Mouse (Mus musculus): ENCODE measurements around the gene Avpr1b. TPM values are rescaled to one million over a fixed set of nuclear protein-coding genes. Genes with fewer than 3 reads are reported as not detected.
"Not testable (repeated sequence)": the region's sequence is repeated elsewhere in the genome, so short reads cannot be mapped to it uniquely, and the experiment has no call there.

The Avpr1b gene
- polyA plus RNA-seq, 1 experiment, result not detected

DNA sequence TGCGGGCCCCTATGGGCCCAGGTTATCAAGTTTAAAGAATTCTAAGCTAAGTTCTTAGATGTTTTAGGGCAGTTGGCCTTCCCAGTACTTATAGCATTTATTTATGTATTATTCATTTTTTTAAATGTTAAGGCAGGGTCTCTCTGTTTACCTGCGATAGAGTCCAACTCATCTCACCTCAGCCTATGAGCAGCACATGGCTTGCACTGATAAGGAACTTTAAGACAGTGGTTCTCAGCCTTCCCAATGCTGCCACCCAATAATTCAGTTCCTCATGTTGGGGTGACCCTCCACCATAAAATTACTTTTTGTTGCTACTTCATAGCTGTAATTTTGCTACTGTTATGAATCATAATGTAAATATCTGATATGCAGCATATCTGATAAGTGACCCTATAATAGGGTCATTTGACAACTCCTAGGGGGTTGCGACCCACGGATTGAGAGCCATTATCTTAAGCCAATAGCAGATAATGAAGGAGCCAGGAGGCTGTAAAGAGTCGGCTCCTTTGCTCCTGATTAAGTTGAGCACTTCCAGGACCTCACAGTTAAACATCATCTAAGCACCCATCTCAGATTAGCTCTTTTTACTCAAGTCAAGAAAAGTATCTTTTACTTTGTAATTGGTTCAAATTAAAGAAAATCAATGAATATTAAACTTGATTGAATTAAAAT, 17.6 kb downstream of the Avpr1b start:
- no peak for DNase-seq (ENCODE audit: extremely low spot score in 1 of 2, low spot score in 1 of 2)

DNA sequence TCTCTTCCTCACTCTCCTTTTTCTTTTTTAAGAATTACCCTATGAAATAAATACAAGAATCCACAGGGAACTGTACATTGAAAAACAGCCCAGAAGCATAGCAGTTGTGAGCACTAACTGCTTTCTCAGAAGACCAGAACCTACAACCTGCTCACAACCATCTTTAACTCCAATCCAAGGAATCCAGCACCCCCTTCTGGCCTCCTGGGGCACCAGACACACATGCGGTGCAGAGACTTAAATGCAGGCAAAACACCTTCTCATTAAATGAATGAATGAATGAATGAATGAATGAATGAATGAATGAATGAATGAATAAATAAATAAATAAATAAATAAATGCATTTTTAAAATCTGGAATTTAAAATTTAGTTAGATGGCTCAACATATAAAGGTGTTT, 19.5 kb downstream of the Avpr1b start:
- DNase-seq (ENCODE audit: extremely low spot score in 1 of 2, low spot score in 1 of 2), result peak in 1 of 2 experiments; percentile 16

DNA sequence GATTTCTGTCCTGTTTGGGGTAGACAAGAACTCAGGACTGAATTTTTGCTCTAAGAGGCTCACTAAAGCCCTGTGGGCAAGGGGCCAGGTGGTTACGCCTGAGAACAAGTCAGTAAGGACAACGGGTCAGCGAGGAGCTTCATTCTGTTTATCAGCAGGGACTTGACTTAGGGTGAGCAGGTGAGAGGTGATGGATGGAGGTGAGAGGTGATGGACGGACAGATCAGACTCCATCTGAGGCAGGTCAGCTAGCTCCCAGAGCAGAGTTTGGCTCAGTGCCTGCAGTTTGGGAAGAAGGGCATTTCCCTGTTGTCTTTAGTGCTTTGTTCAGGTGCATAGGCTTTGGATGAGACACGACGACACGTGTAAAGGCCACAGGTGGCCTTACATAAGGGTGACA, 20.3 kb downstream of the Avpr1b start:
- DNase-seq (ENCODE audit: extremely low spot score in 1 of 2, low spot score in 1 of 2), result no peak

DNA sequence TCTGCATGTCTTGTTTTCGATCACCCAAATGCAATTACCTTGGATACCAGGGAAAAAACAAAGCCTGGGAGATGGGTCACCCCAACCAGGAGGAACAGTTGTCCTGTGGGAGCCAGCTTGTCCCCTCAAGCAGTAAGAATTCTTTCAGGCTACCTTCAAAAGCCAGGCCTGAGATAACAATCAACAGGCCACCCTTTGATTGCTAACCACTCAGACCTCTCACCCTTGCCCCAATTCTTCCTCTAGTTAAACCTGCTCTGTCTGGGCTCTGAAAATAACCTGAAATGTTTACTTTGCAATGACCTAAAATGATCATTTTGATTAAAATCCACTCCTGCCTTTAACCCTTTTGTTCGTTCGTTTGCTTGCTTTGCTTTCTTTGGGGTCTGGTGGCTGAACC, 24.6 kb downstream of the Avpr1b start:
- DNase-seq (ENCODE audit: extremely low spot score in 1 of 2, low spot score in 1 of 2), result no peak

DNA sequence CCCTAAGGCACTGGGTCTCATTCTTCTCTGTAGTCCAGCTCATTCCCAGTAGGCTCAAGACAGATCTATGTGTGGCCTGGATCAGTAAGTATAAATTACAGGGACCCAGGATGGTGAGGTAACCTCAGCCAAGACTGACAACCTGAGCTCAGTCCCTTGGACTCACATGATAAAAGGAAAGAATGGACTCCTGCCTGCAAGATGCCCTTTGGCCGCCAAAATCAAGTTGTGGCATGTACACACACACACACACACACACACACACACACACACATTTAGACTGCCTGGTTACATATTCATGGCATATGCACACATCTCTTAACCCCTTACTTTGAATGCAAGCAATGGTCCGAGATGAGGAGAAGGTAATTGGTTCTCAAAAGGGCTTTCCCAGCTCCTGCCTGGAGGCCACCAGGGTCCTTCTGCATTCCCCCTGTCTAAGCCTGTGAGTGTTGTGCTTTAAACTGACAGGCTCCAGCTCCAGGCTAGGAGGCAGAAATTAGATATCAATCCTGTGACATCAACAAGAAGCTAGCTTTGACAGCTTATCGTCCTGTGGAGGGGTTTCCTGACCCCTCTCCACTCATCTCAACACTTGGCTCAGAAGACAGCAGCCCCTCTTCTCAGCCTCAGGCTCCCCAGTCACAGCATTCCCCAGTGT, 25.3 kb downstream of the Avpr1b start:
- no peak for DNase-seq (ENCODE audit: extremely low spot score in 1 of 2, low spot score in 1 of 2)

DNA sequence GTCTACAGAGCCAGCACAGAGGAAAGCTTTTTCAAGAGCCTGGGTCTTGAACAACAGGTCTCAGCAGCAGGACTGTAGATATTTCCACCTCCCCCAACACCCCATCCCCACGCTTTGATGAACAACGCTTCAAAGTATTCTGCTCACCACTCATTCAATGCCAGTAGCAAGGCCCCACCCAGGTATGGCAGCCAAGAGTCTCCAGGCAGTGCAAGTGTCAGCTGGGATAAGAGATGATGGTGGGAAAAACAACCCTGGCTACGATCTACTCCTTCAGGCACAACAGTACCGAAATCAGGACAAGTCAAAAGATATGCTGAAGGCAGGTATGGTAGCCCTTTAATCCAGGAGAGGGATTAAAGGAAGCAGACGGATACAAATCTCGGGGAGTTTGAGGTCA, 27.2 kb downstream of the Avpr1b start:
- DNase-seq (ENCODE audit: extremely low spot score in 1 of 2, low spot score in 1 of 2), result no peak

DNA sequence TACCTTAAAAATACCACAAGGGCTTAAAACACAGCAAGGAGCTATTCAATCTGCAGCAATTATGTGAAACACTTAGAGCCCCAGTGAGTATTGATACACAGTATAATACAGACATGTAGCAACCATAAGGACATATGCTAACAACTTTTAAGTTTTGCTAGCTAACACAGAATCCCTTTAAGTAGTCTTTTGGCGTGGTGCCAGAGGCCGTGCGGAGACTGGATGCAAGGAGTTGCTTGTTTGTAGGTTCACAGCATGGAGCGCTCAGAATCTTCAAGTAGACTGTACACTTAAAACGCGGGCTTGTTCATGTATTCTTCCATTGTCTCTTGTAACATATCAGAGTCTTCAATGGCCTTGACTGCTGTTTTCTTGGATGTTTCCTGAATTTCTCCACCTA, 33.2 kb downstream of the Avpr1b start:
- not testable (repeated sequence) for DNase-seq (ENCODE audit: extremely low spot score in 1 of 2, low spot score in 1 of 2)

DNA sequence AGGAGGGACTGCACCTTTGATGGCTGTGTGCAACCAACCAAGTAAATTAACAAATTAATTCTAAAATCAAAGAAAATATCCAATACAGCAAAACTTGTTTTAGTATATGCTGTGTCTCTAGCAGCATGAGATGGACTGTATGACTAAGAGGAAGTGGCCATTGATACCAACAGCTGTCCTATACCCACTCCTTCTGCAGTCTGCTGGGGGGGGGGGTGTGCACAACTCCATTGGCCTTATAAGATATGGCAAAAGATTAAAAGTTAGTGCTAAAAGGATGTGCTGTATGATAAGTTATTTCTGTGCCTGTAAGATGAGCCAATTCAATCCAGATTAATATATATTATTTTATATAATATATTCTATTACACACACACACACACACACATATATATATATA, 35.5 kb downstream of the Avpr1b start:
- no peak for DNase-seq (ENCODE audit: extremely low spot score in 1 of 2, low spot score in 1 of 2)

DNA sequence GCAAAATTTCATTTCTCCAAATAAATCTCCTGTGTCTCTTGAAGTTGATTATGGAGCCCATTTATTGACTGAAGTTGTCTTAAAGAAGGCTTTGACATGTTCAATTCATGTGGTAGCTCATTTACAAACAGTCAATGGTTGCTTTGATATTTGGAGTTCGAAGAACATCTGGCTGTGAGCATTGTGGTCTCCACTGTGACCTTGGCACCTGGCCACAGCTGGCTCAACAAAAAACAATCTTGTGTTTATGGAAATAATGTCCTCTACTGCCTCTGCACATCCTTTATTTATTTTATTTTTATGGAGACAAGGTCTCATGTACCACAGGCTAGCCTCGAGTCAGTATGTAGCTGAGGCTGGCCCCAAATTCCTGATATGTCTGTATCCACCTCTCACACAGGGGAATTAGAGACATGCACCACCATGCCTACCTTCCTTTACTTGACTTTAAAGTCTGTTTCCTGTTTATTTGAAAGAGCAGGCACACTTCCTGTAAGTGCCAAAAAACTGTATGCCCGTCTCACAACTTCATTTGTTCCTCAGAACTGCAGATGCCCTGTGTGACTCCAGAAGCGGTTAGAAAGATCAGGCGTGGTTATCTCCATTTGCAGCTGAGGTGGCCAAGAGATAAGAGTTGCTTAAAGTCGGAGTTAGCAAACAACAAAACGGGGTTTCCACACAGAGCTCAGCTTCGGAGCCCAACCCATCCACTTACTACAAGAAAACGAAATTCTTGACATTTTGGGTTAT, 38.9 kb downstream of the Avpr1b start, which contains the start of gene Ctse:
Gene Ctse (plus strand): TSS at position 516 of the 750 bp plus-strand sequence.
- no peak for DNase-seq (ENCODE audit: extremely low spot score in 1 of 2, low spot score in 1 of 2)

DNA sequence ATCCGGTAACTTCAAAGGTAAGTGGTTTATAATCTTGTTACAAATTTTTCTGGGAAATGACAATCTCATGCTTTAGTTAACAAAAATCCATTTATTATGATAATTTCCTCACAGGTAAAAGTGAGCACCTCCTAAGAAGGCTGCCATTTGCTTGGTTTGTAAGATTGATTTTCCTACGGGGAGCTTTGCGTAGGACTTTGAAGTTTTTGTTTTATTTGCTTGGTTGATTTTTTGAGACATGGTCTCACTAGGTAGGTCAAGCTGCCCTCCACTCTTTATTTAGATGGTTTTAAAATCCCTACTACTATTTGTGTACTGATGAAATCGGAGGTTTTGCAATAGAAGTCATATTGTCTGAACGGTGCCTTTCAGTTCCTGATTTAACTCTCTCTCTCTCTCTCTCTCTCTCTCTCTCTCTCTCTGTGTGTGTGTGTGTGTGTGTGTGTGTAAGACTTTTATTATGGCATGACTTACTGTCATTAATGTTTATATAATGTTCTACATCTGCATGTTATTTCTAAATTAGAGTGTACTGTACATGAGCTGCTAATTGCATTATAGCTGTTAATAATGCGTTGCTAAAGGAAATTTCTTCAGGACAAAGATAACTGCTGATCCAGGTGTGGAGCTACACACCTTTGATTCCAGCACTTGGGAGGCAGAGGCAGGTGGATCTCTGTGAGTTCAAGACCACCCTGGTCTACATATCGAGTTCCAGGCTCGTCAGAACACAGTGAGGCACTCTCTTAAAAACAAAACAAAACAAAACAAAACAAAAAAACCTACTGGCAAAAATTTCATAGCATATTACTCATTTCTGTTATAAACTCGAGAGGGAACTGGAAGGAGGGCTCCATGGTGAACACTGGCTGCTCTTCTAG, 39.7 kb downstream of the Avpr1b start:
- DNase-seq (ENCODE audit: extremely low spot score in 1 of 2, low spot score in 1 of 2), result no peak

DNA sequence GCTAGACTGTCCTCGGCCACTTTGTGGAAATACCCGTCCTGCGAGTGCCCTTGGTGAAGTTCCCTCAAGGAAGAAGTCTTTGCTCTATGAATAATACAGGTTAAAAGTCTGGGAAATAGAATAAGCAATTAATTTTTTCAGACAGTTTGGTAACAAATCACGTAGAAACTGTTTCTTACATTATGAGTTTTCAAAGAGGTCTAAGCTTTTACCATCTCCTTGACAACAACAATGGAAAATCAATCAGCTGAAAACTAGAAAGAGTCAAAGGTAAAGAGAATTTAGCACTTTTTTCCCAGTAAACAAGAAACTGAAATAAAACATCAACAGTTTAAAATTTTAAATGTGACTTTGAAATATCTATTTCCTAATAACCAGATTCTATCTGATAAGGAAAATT, 41.0 kb downstream of the Avpr1b start:
- no peak for DNase-seq (ENCODE audit: extremely low spot score in 1 of 2, low spot score in 1 of 2)

DNA sequence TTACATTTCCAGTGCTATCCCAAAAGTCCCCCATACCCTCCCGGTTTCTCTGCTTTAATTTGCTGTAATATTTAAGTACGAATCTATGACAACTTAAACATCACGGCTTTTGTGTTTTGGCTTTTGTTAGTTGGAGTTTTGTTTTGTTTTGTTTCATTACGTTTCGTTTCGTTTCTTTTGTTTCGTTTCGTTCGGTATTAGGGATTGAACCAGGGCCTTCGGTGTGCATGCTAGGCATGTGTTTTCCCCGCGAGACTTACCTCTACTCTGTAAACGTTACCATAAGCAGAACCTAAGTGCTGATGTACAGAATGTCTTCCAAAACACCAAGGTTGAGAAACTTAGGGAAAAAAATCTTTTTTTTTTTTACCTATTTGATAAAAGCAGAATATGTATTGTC, 42.5 kb downstream of the Avpr1b start:
- DNase-seq (ENCODE audit: extremely low spot score in 1 of 2, low spot score in 1 of 2), result no peak

DNA sequence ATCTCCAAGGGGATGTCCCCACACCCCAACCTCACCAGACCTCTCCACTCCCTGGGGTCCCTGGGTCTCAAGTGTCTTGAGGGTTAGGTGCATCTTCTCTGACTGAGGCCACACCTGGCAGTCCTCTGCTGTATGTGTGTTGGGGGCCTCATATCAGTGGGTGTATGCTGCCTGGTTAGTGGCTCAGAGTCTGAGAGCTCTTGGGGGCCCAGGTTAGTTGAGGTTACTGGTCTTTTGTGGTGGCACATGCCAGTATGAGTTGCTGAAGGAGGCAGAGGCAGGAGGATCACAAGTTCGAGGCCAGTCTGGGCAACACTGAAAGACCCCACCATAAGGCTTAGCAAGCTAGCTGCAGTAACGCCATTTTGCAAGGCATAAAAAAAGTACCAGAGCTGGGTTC, 43.2 kb downstream of the Avpr1b start:
- DNase-seq (ENCODE audit: extremely low spot score in 1 of 2, low spot score in 1 of 2), result no peak

DNA sequence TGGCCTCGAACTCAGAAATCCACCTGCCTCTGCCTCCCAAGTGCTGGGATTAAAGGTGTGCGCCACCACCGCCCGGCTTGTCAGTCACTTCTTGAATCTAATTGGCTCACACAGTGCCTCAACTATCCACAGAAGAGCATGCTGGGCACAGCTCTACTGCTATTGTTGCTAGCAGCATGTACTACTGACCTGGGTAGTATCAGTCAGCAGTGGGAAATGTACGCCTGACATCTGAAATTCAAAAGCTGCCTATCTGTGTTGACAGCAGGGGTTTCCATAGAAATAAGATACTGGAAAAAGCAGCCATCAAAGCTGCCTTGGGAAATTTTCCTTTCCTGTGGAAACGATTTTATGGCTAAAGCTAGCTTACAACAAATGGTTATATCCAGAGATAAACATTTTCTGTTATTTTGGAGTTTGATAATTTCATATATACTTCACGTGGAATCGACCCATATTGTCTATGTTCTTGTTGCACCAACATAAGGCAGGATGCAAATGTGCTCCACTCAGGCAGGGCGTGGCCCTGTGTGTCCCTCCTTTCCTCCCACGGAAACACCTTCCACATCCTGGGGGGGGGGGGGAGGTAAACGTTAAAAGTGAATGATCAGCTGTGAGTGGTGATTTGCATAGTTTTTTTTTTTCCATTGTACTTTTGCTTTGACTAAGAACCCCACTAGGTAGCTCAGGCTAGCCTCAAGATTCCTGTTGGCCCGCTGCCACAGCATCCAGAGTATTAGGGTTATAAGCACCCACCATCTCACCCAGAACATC, 53.8 kb downstream of the Avpr1b start:
- no peak for DNase-seq (ENCODE audit: extremely low spot score in 1 of 2, low spot score in 1 of 2)

DNA sequence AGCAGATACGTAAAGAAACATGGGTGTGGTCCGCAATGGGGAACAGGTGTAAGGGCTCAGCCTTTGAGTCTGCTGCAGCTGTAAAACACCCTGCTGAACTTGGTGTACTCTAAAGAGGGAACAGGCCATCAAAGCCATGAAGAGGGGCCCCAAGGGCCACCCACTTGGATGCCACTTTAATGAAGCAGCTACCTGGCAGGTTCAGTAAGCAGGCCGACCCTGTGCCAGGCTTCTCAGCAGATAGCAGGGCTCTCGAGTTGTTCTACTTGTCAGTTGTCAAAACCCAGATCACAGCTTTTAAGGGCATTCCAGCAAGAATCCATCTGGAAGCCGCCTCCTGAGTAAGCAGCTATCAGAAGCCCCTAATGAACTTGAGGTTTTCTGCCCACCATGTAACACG, 56.6 kb downstream of the Avpr1b start:
- no peak for DNase-seq (ENCODE audit: extremely low spot score in 1 of 2, low spot score in 1 of 2)

DNA sequence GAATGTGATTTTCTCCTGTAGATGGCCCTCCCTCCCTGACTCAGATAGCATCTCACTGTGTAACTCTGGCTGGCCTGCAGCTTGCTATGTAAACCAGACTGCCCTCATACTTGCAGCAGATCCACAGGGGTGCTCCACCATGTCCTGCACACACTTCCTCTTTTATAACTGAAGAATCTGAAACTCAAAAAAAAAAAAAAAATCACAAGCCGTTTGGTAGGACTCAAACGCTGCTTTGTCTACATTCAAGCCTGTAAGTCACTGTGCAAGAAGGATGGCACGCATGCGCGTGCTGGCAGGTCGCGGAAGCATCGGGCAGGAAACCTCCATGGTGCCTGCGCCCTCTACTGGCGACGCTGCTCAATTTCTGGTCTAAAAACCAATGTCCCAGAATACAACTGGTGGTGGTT, 58.9 kb downstream of the Avpr1b start:
- peak; percentile 88 to 97 for DNase-seq (ENCODE audit: extremely low spot score in 1 of 2, low spot score in 1 of 2)

DNA sequence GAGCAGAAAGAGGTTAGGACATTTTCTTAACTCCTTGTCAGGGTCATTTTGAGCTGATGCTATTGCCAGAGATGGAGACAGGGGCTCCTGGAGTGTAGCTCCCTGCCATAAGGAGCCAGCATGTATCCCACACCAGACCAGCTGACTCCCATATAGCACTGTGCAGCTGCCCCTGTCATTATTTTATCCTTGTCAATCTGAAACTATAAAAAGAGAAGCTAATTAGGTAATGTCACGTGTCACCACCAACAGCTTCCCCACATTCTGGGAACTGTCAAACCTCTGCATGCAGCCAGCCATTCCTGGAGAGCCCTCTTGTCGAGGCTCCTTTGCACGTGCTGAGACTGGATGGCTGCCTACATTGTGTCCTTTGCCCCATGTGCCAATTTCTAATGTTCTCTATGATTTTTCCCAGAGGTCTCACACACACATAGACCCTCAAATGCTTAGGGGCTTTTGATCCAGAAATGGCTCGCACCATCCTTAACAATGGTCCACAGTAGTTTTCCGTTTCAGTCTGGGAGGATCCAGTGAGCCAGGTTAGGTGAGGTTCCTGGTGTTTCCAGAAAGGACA, 60.6 kb downstream of the Avpr1b start:
- DNase-seq (ENCODE audit: extremely low spot score in 1 of 2, low spot score in 1 of 2), result no peak

DNA sequence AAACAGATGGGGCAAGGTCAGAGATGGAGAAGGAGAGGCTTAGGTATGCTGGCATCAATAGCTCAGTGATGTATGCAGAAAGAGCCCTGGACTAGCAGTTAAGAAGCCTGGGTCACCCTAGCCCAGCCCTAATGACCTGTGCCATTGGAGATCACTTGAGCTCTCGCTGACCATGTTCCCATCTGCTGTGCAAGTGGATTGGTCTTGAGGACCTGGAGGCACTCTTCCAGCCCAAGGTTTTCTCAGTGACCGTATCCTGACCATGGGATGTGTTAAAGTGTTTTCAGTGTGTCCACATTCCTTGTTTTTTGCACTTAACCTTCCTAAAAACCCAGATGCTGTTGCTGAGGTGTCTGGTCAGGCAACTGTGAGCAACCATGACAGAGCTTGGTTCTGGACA, 61.2 kb downstream of the Avpr1b start:
- no peak for DNase-seq (ENCODE audit: extremely low spot score in 1 of 2, low spot score in 1 of 2)

DNA sequence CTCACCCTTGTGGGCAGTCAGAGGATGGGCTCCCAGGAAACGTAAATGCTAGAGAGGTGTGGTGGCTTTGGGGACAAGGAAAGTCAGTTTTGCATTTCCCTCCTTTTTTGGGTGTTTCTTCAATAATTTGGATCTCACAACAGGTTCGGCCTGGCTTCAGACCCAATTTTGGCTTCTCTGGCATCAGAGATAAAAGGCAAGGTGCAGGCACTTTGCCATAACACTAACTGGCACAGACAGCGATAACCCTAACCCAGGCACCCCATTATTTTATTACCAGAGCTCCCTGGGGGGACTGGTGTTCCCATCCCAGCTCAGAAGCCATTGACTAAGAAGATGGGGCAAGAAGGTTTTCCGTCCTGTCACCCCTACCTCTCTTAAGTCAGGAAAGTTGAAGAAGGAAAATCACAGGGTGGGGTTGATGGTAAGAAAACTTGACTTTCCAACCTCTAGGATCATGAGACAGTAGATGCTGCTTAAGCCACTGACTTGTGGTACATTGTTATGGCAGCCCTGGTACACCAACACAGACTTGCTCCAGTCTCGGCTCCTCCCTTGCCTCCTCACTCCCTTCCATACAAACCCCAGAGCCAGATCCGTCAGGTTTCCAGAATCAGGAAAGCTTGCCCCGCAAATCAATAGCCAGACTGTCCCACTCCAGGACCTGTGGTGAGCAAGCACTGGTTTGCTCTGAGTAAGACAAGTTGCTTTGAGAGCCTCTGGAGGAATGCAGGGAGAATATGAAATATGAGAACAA, 61.9 kb downstream of the Avpr1b start:
- DNase-seq (ENCODE audit: extremely low spot score in 1 of 2, low spot score in 1 of 2), result no peak

All from frontal cortex, adult 2 months (tissue).